Comparison of ENCODE assay signal across 13 mouse cellular contexts in the genomic region with DNA sequence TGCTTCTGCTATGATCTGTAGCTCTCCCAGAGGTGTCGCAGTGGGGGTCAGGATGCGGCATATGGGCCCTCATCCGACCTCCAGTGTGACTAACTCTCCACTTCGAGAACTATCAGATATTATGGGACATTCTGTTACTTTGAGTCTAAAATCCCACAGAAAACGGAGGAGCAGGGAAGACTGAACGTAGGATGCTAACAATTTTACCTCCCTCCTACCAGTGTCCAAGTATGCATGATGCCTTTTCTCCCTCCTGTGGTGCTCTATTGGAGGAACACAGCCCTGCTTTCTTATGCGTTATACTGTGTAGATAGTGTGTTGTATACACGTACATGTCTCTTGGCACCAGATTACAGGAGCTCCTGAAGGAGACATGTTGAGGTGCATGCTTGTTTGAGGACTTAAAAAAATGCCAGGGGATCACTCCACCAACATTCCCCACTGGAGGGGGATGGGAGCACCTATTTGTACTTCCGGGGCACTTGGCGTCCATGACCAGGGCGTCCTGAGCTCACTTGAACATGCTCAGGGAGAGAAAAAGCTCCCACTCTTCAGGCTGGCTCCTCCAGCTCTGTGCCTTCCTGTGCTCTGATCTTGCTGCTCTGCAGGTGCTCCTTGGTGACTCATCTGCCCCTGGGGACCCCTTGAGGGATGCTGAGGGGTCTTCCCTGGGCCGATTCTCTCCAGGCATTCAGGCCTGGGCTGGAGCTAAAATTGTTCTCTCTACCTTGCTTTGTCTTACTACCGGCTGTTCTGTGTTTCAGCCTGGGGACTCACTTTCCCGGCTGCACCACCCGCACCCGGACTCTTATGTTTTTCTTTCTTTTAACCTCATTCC.
DNase-seq lines count a peak whose midpoint lies in the region; ATAC-seq and TF ChIP-seq lines count a peak whose summit lies in the region.
"Had no signal": no experiment of that assay in that cellular context is flagged by ENCODE, and none has a peak within 500 bp of the region (broad histone marks: within the 10 kb centered on the region; RNA-seq: fewer than 3 reads in every experiment).

No protein-coding gene starts in this region.

- no peak for TF ChIP-seq POLR2A in cortical plate, adult 2 months (IDR thresholded peaks at IDR 0.05; ENCODE audit: extremely low read depth, insufficient read depth, low read length)

- no peak overlapping the region for H3K9ac ChIP-seq in midbrain, postnatal 0 days (replicated peaks; ENCODE audit: low read length, poor library complexity, severe bottlenecking)
- no peak overlapping the region for H3K9ac ChIP-seq in hindbrain, embryonic 12.5 days
- H3K9ac ChIP-seq: forebrain, postnatal 0 days; limb, embryonic 13.5 days; liver, embryonic 15.5 days had no signal

- H3K9me3 ChIP-seq in midbrain, postnatal 0 days (ENCODE audit: low read length), result no peaks in the 10 kb centered on the region
- no peaks in the 10 kb centered on the region for H3K9me3 ChIP-seq in hindbrain, embryonic 12.5 days (replicated peaks)
- H3K9me3 ChIP-seq: limb, embryonic 13.5 days; liver, embryonic 15.5 days had no signal

- peak; percentile 5; the same call in 1 of the 2 replicates for TF ChIP-seq CTCF in left cerebral cortex, adult 2 months (IDR thresholded peaks at IDR 0.05)
- no peak for TF ChIP-seq CTCF in cortical plate, adult 2 months (IDR thresholded peaks at IDR 0.05; ENCODE audit: extremely low read depth, insufficient read depth, low read length)
- no peak for TF ChIP-seq CTCF in midbrain, postnatal 0 days (IDR thresholded peaks at IDR 0.05)

- H3K36me3 ChIP-seq in midbrain, postnatal 0 days (ENCODE audit: insufficient read depth, low read length), result no peaks in the 10 kb centered on the region
- no peaks in the 10 kb centered on the region for H3K36me3 ChIP-seq in hindbrain, embryonic 12.5 days
- H3K36me3 ChIP-seq: limb, embryonic 13.5 days; liver, embryonic 15.5 days had no signal

- ATAC-seq in midbrain, postnatal 0 days (ENCODE audit: low FRiP score), result no peak
- ATAC-seq in hindbrain, embryonic 12.5 days (ENCODE audit: low FRiP score), result no peak
- ATAC-seq: forebrain, postnatal 0 days had no signal

- H3K4me2 ChIP-seq in midbrain, postnatal 0 days (ENCODE audit: low read depth, low read length, poor library complexity, severe bottlenecking), result no peak overlapping the region
- H3K4me2 ChIP-seq in hindbrain, embryonic 12.5 days (replicated peaks), result no peak overlapping the region
- H3K4me2 ChIP-seq: limb, embryonic 13.5 days; liver, embryonic 15.5 days had no signal

- H3K4me1 ChIP-seq in cortical plate, adult 2 months (ENCODE audit: control insufficient read depth, insufficient read depth, low read length), result peaks cover 2% of the 10 kb centered on the region; the same call in 1 of the 2 replicates
- H3K4me1 ChIP-seq in midbrain, postnatal 0 days (ENCODE audit: insufficient read depth, low read length), result 0 out of 2 replicates have a peak, but pooled peaks cover 2% of the 10 kb centered on the region
- peaks cover 26% of the 10 kb centered on the region for H3K4me1 ChIP-seq in hindbrain, embryonic 12.5 days

- no peak for DNase-seq in left cerebral cortex, adult 2 months (ENCODE audit: extremely low spot score in 1 of 2, low spot score in 2 of 2)
- no peak for DNase-seq in left cerebral cortex, postnatal 14 days (ENCODE audit: low spot score in 2 of 2)
- DNase-seq in ES-CJ7 (ENCODE audit: low read depth, low spot score), result peak; percentile 11
- no peak for DNase-seq in midbrain, postnatal 0 days (ENCODE audit: low spot score)
- DNase-seq in cerebellum, adult 9-11 months, result no peak
- DNase-seq: cerebellum, adult 11 months; forebrain, postnatal 0 days; gastrocnemius, postnatal 25 days; spleen, adult 18-20 months had no signal

- intact Hi-C loops in left cerebral cortex, adult 2 months (cut with DNase I), result loop anchor here (2.0 kb wide), 1 partner anchor 60 kb away; no protein-coding TSS in a partner anchor
- intact Hi-C loops in left cerebral cortex, postnatal 14 days (cut with DNase I), result no loop called here

- H3K27ac ChIP-seq in left cerebral cortex, adult 2 months, result peak overlapping the region; percentile 61; the same call in 1 of the 2 replicates
- H3K27ac ChIP-seq in cortical plate, adult 2 months (ENCODE audit: insufficient read depth, low read length), result 0 out of 2 replicates have a peak overlapping the region, but pooled peaks have one; percentile 25
- peak overlapping the region; percentile 18; the same call in 1 of the 2 replicates for H3K27ac ChIP-seq in midbrain, postnatal 0 days (ENCODE audit: low read depth, low read length)
- no peak overlapping the region for H3K27ac ChIP-seq in hindbrain, embryonic 12.5 days
- H3K27ac ChIP-seq: limb, embryonic 13.5 days; liver, embryonic 15.5 days had no signal

- 48% methylated on average over 16 of the region's 16 CpGs for WGBS in midbrain, postnatal 0 days
- WGBS in hindbrain, embryonic 12.5 days, result 55% methylated on average over 16 of the region's 16 CpGs

- H3K27me3 ChIP-seq in midbrain, postnatal 0 days (ENCODE audit: insufficient read depth, low read length), result no peaks in the 10 kb centered on the region
- no peaks in the 10 kb centered on the region for H3K27me3 ChIP-seq in hindbrain, embryonic 12.5 days
- H3K27me3 ChIP-seq: limb, embryonic 13.5 days had no signal

- H3K4me3 ChIP-seq in left cerebral cortex, adult 2 months, result no peak overlapping the region
- no peak overlapping the region for H3K4me3 ChIP-seq in cortical plate, adult 2 months (ENCODE audit: insufficient read depth, low read length)
- no peak overlapping the region for H3K4me3 ChIP-seq in midbrain, postnatal 0 days (ENCODE audit: low read depth, low read length)
- H3K4me3 ChIP-seq in hindbrain, embryonic 12.5 days, result no peak overlapping the region
- H3K4me3 ChIP-seq: limb, embryonic 13.5 days; liver, embryonic 15.5 days had no signal
